Mouse (Mus musculus): ENCODE measurements around the gene Dnm3. TPM values are rescaled to one million over a fixed set of nuclear protein-coding genes. Genes with fewer than 3 reads are reported as not detected.

Gene Dnm3
- polyA plus RNA-seq (2015; fragmentation: Illumina TruSeq; extraction: RNeasy Lipid Tissue Mini Kit (QIAGEN cat#74804); ENCODE audit: insufficient read depth, low read depth, low replicate concordance) = 2.7 TPM

GRCm38 (mm10) chr1:162477246-162478209 lies at the start of gene Dnm3:
Gene Dnm3 (minus strand): TSS chr1:162478034.

DNA sequence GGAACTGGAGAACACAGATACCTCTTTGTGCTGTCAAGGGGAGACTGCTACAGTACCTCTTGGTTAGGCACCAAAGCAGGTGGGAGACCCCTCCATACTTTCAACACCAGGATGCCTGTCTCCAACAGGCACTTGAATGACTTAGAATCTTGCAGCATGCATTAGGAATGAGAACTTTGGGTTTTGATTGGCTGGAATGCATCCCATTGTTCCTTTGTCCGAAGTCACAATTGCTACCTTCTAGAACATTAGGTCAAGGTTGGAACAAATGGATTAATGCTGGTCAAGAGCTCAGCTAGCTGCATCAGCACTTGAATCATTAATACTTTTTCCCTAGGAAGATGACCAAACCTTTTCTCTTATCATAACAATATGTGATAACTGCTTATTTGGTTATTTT lies 498.3 kb downstream of the Dnm3 start, which contains the start of gene 4930558K02Rik:
TSS of gene 4930558K02Rik (minus strand) at position 101 of the 400 bp plus-strand sequence.

GRCm38 (mm10) chr1:161968589-161969407 lies 509.0 kb downstream of the Dnm3 start, which contains the start of gene Pigc:
Gene Pigc (plus strand): TSS chr1:161969186.

Other genes starting within 250 kb of the Dnm3 start
- 2.5 TPM for gene Mettl13, start 70.5 kb upstream of the Dnm3 start, polyA plus RNA-seq (2015; fragmentation: Illumina TruSeq; extraction: RNeasy Lipid Tissue Mini Kit (QIAGEN cat#74804); ENCODE audit: insufficient read depth, low read depth, low replicate concordance)
- gene Vamp4, start 92.5 kb upstream of the Dnm3 start, polyA plus RNA-seq (2015; fragmentation: Illumina TruSeq; extraction: RNeasy Lipid Tissue Mini Kit (QIAGEN cat#74804); ENCODE audit: insufficient read depth, low read depth, low replicate concordance) = 10.5 TPM
- gene Myoc, start 161.1 kb upstream of the Dnm3 start, polyA plus RNA-seq (2015; fragmentation: Illumina TruSeq; extraction: RNeasy Lipid Tissue Mini Kit (QIAGEN cat#74804); ENCODE audit: insufficient read depth, low read depth, low replicate concordance) = 0.39 TPM
- not detected for gene Myocos, start 180.2 kb upstream of the Dnm3 start, polyA plus RNA-seq (2015; fragmentation: Illumina TruSeq; extraction: RNeasy Lipid Tissue Mini Kit (QIAGEN cat#74804); ENCODE audit: insufficient read depth, low read depth, low replicate concordance)

Measured in pancreas, adult 10 weeks (tissue).